Mouse (Mus musculus): ENCODE data around the gene Tmem79.
"Not testable (repeated sequence)": the region's sequence is repeated elsewhere in the genome, so short reads cannot be mapped to it uniquely, and the experiment has no call there.

Gene Tmem79

DNA sequence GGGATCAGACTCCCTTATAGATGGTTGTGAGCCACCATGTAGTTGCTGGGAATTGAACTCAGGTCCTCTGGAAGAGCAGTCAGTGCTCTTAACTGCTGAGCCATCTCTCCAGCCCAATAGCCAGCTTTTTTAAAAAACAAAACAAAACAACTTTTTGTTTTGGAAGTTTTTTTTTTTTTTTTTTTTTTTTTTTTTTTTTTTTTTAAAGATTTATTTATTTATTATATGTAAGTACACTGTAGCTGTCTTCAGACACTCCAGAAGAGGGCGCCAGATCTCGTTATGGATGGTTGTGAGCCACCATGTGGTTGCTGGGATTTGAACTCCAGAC is 50.4 kb downstream of the Tmem79 start:
- not testable (repeated sequence) for DNase-seq (ENCODE audit: low spot score in 2 of 2)

DNA sequence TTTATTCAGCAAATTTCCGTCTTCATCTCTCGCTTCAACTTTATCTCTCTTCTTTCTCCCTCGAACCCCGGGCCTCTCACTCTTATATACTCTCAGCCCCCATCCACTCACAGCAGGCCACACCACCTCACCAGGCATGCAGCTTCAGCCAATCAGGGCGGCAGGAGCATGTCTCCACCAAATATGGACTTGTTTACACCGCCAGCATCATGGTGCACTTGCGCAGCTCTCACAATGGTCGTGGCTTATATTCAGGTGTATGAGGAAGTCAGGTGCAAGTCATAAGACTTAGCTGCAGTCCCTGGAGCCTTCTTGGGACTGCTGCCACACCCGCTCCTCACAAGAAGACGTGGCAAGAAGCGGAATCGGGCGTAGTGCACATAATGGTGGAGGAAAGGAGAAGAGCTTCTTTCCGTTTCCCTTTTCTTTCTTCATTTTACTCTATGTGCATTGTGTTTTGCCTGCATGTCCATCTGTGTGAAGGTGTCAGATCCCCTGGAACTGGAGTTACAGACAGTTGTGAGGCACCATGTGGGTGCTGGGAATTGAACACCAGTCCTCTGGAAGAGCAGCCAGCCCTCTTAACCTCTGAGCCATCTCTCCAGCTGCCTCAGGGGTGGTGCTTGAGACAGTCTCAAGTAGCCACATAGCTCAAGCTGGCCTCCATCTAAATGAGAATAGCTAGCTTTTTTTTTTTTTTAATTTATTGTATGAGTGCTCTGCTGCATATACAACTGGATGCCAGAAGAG is 51.0 kb downstream of the Tmem79 start:
- not testable (repeated sequence) for DNase-seq (ENCODE audit: low spot score in 2 of 2)

DNA sequence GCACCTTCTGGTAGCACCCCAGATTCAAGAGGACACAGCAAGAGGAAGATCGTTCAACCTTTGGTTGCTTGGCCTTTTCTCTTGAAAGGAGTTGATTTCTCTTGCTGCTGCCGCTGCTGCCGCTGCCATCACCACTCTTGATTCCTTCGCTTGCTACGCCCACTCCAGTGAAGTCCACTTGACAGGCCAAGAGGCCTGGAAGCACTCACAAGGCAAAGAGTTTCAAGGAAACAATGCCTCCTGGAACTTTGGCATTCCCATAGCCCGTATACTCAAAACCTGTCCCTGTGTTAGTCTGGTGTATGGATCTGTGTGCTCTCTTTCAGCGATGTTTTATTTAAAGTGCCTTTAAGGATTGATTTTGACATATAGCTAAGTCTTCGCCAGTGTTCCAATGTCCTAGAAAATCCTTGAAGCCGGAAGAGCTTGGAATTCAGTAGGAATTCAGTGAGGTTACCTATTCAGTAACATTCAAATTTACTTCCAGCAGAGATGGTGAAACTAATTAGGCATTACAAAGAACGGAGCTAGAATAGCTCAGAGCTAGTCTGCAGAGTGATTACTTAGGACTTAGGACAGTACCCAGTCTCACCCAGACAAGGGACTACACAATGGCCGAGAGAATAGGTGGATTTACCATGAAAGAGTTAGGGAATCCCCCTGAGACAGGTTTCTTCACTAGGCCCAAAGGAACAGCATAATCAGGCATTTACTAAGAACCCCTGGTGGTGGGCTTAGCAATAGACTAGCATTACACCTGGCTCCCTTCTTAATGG is 54.6 kb downstream of the Tmem79 start:
- not testable (repeated sequence) for DNase-seq (ENCODE audit: low spot score in 2 of 2)

DNA sequence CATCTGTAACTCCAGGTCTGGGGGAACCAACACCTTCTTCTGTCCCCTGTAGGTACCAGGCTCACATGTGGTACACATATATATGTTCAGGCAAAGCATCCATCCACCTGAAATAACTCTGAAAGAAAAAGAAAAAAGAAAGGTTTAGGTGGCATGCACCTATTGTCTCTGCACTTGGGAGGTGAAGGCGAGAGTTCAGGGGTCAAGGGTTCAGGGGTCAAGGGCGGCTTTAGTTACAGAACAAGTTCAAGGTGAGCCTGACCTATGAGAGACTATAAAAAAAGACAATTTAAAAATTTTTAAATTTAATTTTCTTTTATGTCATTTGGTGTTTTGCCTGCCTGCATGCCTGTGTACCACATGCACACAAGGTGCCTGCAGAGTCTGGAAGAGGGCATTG is 55.9 kb downstream of the Tmem79 start:
- no peak for DNase-seq (ENCODE audit: low spot score in 2 of 2)

All from left cerebral cortex, adult 9 months (tissue).